Mouse (Mus musculus) urinary bladder, postnatal 14 days (tissue): ENCODE results near the gene Supt5.
A peak's percentile ranks its signal among the peaks of the same experiment; 100 is the strongest.

Experiments
- DNase-seq: peaks from one replicate; pipeline ENCODE4 v3.0.0; 2021; ENCODE audit warnings: low spot score

The Supt5 gene

GRCm38 (mm10) chr7:28374647-28375046 is 36.1 kb upstream of the Supt5 start:
- DNase-seq, result no peak

- no peak for DNase-seq
Observed at GRCm38 (mm10) chr7:28373891-28374495, 35.4 kb upstream of the Supt5 start.

GRCm38 (mm10) chr7:28373131-28373581 is 34.6 kb upstream of the Supt5 start:
- DNase-seq, result peak; percentile 84

- DNase-seq, result peak; percentile 98
Observed at GRCm38 (mm10) chr7:28372251-28373108, 33.9 kb upstream of the Supt5 start, which contains the start of gene Plekhg2. Gene Plekhg2, minus strand, starts transcription at chr7:28372599.

GRCm38 (mm10) chr7:28371514-28371989 is 33.0 kb upstream of the Supt5 start:
- DNase-seq, result peak; percentile 62

- peak; percentile 72 for DNase-seq
Observed at GRCm38 (mm10) chr7:28370977-28371513, 32.5 kb upstream of the Supt5 start.

- DNase-seq, result no peak
Observed at GRCm38 (mm10) chr7:28370051-28370450, 31.5 kb upstream of the Supt5 start.

- DNase-seq, result no peak
Observed at GRCm38 (mm10) chr7:28368276-28368920, 29.9 kb upstream of the Supt5 start.

- DNase-seq, result peak; percentile 4
Observed at GRCm38 (mm10) chr7:28367663-28368275, 29.2 kb upstream of the Supt5 start.

GRCm38 (mm10) chr7:28362441-28363060 is 24.0 kb upstream of the Supt5 start:
- no peak for DNase-seq

GRCm38 (mm10) chr7:28361647-28362341 is 23.2 kb upstream of the Supt5 start:
- DNase-seq, result peak; percentile 3

GRCm38 (mm10) chr7:28360291-28360690 is 21.7 kb upstream of the Supt5 start:
- DNase-seq, result no peak

GRCm38 (mm10) chr7:28359854-28360253 is 21.3 kb upstream of the Supt5 start:
- DNase-seq, result peak; percentile 24

- no peak for DNase-seq
Observed at GRCm38 (mm10) chr7:28358431-28358830, 19.9 kb upstream of the Supt5 start.

GRCm38 (mm10) chr7:28357984-28358383 is 19.4 kb upstream of the Supt5 start:
- DNase-seq, result no peak

- peak; percentile 59 for DNase-seq
Observed at GRCm38 (mm10) chr7:28356981-28357380, 18.4 kb upstream of the Supt5 start.

- DNase-seq, result no peak
Observed at GRCm38 (mm10) chr7:28355221-28355620, 16.7 kb upstream of the Supt5 start.

GRCm38 (mm10) chr7:28354596-28354995 is 16.1 kb upstream of the Supt5 start:
- no peak for DNase-seq

- DNase-seq, result no peak
Observed at GRCm38 (mm10) chr7:28354113-28354581, 15.6 kb upstream of the Supt5 start.

- no peak for DNase-seq
Observed at GRCm38 (mm10) chr7:28353267-28353666, 14.7 kb upstream of the Supt5 start.
